Mouse (Mus musculus): ENCODE data around the gene Arhgef7.

DNA sequence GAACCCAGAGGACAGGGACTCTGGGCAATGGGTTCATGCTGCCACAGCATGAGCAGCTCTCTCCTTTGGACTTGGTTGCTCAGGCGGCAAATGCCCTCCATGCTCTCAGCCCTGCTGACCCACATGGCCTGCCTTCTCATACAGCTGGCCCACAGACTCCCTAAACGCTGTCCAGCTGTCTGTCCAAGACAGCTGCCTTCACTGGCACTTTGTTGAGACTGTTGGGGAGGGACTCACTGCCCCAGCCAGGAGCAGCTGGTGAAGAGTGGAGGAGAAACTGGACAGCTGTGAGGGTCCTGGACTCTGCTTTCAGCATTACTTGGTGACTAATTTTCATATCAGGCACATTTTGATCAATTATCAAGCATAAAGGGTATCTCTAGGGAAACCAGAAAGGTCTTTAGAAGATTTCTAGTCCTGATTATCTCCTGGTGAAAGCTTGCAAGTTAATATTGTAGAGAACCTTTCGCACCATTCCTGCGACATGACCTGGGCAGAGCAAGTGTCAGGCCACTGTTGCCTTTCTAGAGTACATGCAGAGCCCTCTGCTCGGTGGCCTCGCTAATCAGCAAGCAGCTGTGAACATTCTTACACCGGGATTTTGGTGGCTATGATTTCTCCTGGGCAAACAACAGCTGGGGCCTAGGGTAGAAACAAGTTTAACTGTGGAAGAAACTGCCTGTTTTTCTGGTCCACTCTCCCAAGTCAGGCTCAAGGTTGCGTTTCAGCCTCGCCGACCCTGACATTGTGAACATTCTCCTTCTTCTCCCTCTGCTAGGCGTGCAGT is 25.8 kb downstream of the Arhgef7 start:
- TF ChIP-seq CTCF (IDR thresholded peaks at IDR 0.05; ENCODE audit: low read depth, low read length) (no peak), POLR2A (IDR thresholded peaks at IDR 0.05; ENCODE audit: extremely low read depth, insufficient read depth, low read length) (no peak)

All from liver, adult 2 months (tissue).